Mouse (Mus musculus) heart, postnatal 0 days (tissue): ENCODE results near the gene H2-Ob. TPM values are rescaled to one million over a fixed set of nuclear protein-coding genes. Genes with fewer than 3 reads are reported as not detected.

Experiments
- ATAC-seq: fragments of 200-750 bp; cut with Nextera tagmentation; 2 replicates; pipeline ENCODE4 v1.8.0; 2017; ENCODE audit warnings: low read depth, moderate number of reproducible peaks, moderate library complexity; ENCODE audit not compliant: insufficient read depth
- DNase-seq: peaks from one replicate; pipeline ENCODE4 v3.0.0-alpha.2; 2016; ENCODE audit warnings: low spot score
- H3K27ac ChIP-seq: fragments of 300-500 bp; sonication (generic); 2 replicates; pipeline ENCODE4 v1.5.1; 2014; ENCODE audit warnings: low read depth, mild to moderate bottlenecking
- H3K27me3 ChIP-seq: fragments of 300-500 bp; sonication (generic); 2 replicates; pipeline ENCODE4 v1.6.1; 2014; ENCODE audit warnings: low read length, mixed read lengths; ENCODE audit not compliant: control insufficient read depth, insufficient read depth
- H3K36me3 ChIP-seq: fragments of 300-500 bp; sonication (generic); replicated peaks from 2 replicates; pipeline ENCODE4 v1.6.1; 2014; ENCODE audit warnings: low read length, mixed read lengths; ENCODE audit not compliant: control insufficient read depth, insufficient read depth
- H3K4me1 ChIP-seq: fragments of 300-500 bp; sonication (generic); 2 replicates; pipeline ENCODE4 v1.6.1; 2014; ENCODE audit warnings: antibody characterized with exemption; ENCODE audit not compliant: control insufficient read depth, insufficient read depth
- H3K4me2 ChIP-seq: fragments of 300-500 bp; sonication (generic); 2 replicates; pipeline ENCODE4 v1.6.1; 2014; ENCODE audit warnings: low read depth, mild to moderate bottlenecking, low read length, moderate library complexity
- H3K4me3 ChIP-seq: fragments of 300-500 bp; sonication (generic); 2 replicates; pipeline ENCODE4 v1.5.1; 2014; ENCODE audit warnings: low read depth, low read length
- H3K9ac ChIP-seq: fragments of 300-500 bp; sonication (generic); replicated peaks from 2 replicates; pipeline ENCODE4 v1.6.1; 2014; ENCODE audit warnings: low read depth, low read length, mixed read lengths
- H3K9me3 ChIP-seq: fragments of 300-500 bp; sonication (generic); replicated peaks from 2 replicates; pipeline ENCODE4 v1.6.1; 2016; ENCODE audit warnings: low read length; ENCODE audit not compliant: control insufficient read depth
- CTCF ChIP-seq: IDR thresholded peaks from 2 replicates; pipeline ENCODE4 v1.5.1; 2016; ENCODE audit warnings: antibody characterized with exemption, control low read depth, low read depth
- EP300 ChIP-seq: IDR thresholded peaks from 2 replicates; pipeline ENCODE4 v1.6.1; 2016; ENCODE audit warnings: antibody characterized with exemption, low read depth
- WGBS: fragments of 180-500 bp; shearing (Covaris S2); extraction: QIAGEN DNeasy Blood & Tissue Kit; methylation state at CpG from one replicate; pipeline ENCODE4 v1.1.7; 2014; 5-methylcytosine and 5-hydroxymethylcytosine counted together
- polyA plus RNA-seq: library from polyadenylated mRNA; unstranded; fragments of >200 nt; fragmentation: Nextera tagmentation; extraction: Ambion mirVana; gene quantifications from 2 replicates; pipeline ENCODE4 v1.2.1, GENCODE M21; 2015
- total RNA-seq: library from RNA; depleted of rRNA; stranded (reverse); fragments of >200 nt; gene quantifications from 2 replicates; pipeline ENCODE4 v1.2.3, GENCODE M21; 2014; ENCODE audit warnings: low replicate concordance

The H2-Ob gene
- total and polyA plus RNA-seq, 2 experiments from 2014 or later: 0.08 TPM; not detected in 1

- H3K4me2 ChIP-seq: peak overlapping the region; percentile 85
- DNase-seq: no peak
- H3K9ac ChIP-seq: peak overlapping the region; percentile 43; the same call in 1 of the 2 replicates
- H3K9me3 ChIP-seq: no peaks in the 10 kb centered on the region
- no peak; the same call in 1 of the 2 replicates for ATAC-seq
- H3K4me1 ChIP-seq: no peaks in the 10 kb centered on the region
- WGBS: 1% methylated on average over 92 of the region's 93 CpGs
- peaks cover 7% of the 10 kb centered on the region for H3K27me3 ChIP-seq
- H3K36me3 ChIP-seq: no peaks in the 10 kb centered on the region
- no peak for TF ChIP-seq EP300
- TF ChIP-seq CTCF: no peak
- peak overlapping the region; percentile 52 for H3K4me3 ChIP-seq
- no peak overlapping the region for H3K27ac ChIP-seq
Measured at GRCm38 (mm10) chr17:34264452-34265351, 26.0 kb downstream of the H2-Ob start.

- no peaks in the 10 kb centered on the region for H3K36me3 ChIP-seq
- H3K4me1 ChIP-seq: no peaks in the 10 kb centered on the region
- H3K4me3 ChIP-seq: no peak overlapping the region
- DNase-seq (no peak), ATAC-seq (no peak)
- no peak overlapping the region for H3K27ac ChIP-seq
- H3K9ac ChIP-seq: no peak overlapping the region
- WGBS: 65% methylated on average over 2 of the region's 2 CpGs
- TF ChIP-seq CTCF (no peak), EP300 (no peak)
- H3K4me2 ChIP-seq: no peak overlapping the region
- H3K9me3 ChIP-seq: no peaks in the 10 kb centered on the region
- H3K27me3 ChIP-seq: peaks cover 6% of the 10 kb centered on the region
Measured at GRCm38 (mm10) chr17:34268262-34268661, 29.6 kb downstream of the H2-Ob start.

- H3K9ac ChIP-seq: no peak overlapping the region
Measured at GRCm38 (mm10) chr17:34268748-34269147, 30.0 kb downstream of the H2-Ob start.

GRCm38 (mm10) chr17:34269817-34270216 is 31.1 kb downstream of the H2-Ob start:
- no peak overlapping the region for H3K27ac ChIP-seq
- no peak overlapping the region for H3K4me3 ChIP-seq
- TF ChIP-seq EP300 (no peak), CTCF (no peak)
- H3K4me1 ChIP-seq: no peaks in the 10 kb centered on the region
- H3K4me2 ChIP-seq: no peak overlapping the region
- WGBS: 67% methylated on average over 4 of the region's 4 CpGs
- DNase-seq: no peak
- H3K36me3 ChIP-seq: no peaks in the 10 kb centered on the region
- H3K9ac ChIP-seq: no peak overlapping the region
- peaks cover 5% of the 10 kb centered on the region for H3K27me3 ChIP-seq
- no peaks in the 10 kb centered on the region for H3K9me3 ChIP-seq
- ATAC-seq: no peak

More at GRCm38 (mm10) chr17:34268748-34269147, 30.0 kb downstream of the H2-Ob start:
- H3K9me3 ChIP-seq: no peaks in the 10 kb centered on the region
- H3K4me3 ChIP-seq: no peak overlapping the region
- TF ChIP-seq EP300 (no peak), CTCF (no peak)
- H3K4me2 ChIP-seq: no peak overlapping the region
- DNase-seq (no peak), ATAC-seq (no peak)
- WGBS: 73% methylated on average over 2 of the region's 2 CpGs
- H3K27ac ChIP-seq: no peak overlapping the region
- H3K36me3 ChIP-seq: no peaks in the 10 kb centered on the region
- H3K4me1 ChIP-seq: no peaks in the 10 kb centered on the region
- peaks cover 6% of the 10 kb centered on the region for H3K27me3 ChIP-seq

GRCm38 (mm10) chr17:34270230-34270629 is 31.5 kb downstream of the H2-Ob start:
- H3K9me3 ChIP-seq: no peaks in the 10 kb centered on the region
- H3K36me3 ChIP-seq: no peaks in the 10 kb centered on the region
- H3K27me3 ChIP-seq: peaks cover 1% of the 10 kb centered on the region
- WGBS: 80% methylated on average over 2 of the region's 2 CpGs
- H3K4me2 ChIP-seq: no peak overlapping the region
- no peak overlapping the region for H3K4me3 ChIP-seq
- no peak for ATAC-seq
- no peaks in the 10 kb centered on the region for H3K4me1 ChIP-seq
- H3K27ac ChIP-seq: no peak overlapping the region
- no peak for DNase-seq
- TF ChIP-seq EP300: no peak
- H3K9ac ChIP-seq: no peak overlapping the region
